ENCODE assay signal across 30 mouse cellular contexts in genomic region chr13:114068421-114068820, GRCm38 (mm10).
"Had no signal": no experiment of that assay in that cellular context is flagged by ENCODE, and none has a peak within 500 bp of the region (broad histone marks: within the 10 kb centered on the region; RNA-seq: fewer than 3 reads in every experiment).

No protein-coding gene starts in this region.

- H3K36me3 ChIP-seq: limb, embryonic 10.5 days; limb, embryonic 12.5 days; limb, embryonic 13.5 days; limb, embryonic 15.5 days; liver, embryonic 12.5 days; liver, embryonic 13.5 days; liver, embryonic 15.5 days; lung, embryonic 15.5 days; midbrain, embryonic 10.5 days; midbrain, embryonic 12.5 days; midbrain, embryonic 13.5 days; midbrain, embryonic 15.5 days; neural tube, embryonic 12.5 days had no signal

- H3K9ac ChIP-seq: limb, embryonic 12.5 days; limb, embryonic 13.5 days; limb, embryonic 15.5 days; liver, embryonic 12.5 days; liver, embryonic 13.5 days; liver, embryonic 14.5 days; liver, embryonic 15.5 days; liver, postnatal 0 days; lung, embryonic 14.5 days; lung, embryonic 15.5 days; midbrain, embryonic 12.5 days; midbrain, embryonic 13.5 days; midbrain, embryonic 15.5 days; neural tube, embryonic 12.5 days had no signal

- H3K9me3 ChIP-seq: limb, embryonic 10.5 days; limb, embryonic 12.5 days; limb, embryonic 13.5 days; limb, embryonic 15.5 days; liver, embryonic 12.5 days; liver, embryonic 13.5 days; liver, embryonic 15.5 days; lung, embryonic 15.5 days; midbrain, embryonic 10.5 days; midbrain, embryonic 12.5 days; midbrain, embryonic 13.5 days; midbrain, embryonic 15.5 days; neural tube, embryonic 12.5 days had no signal

- H3K4me3 ChIP-seq: left cerebral cortex, adult 2 months; limb, embryonic 10.5 days; limb, embryonic 12.5 days; limb, embryonic 13.5 days; limb, embryonic 15.5 days; liver, embryonic 12.5 days; liver, embryonic 13.5 days; liver, embryonic 15.5 days; lung, embryonic 15.5 days; megakaryocyte, embryonic 14.5 days; midbrain, embryonic 10.5 days; midbrain, embryonic 12.5 days; midbrain, embryonic 13.5 days; midbrain, embryonic 15.5 days; myocyte; neural tube, embryonic 12.5 days had no signal

- H3K4me2 ChIP-seq: limb, embryonic 12.5 days; limb, embryonic 13.5 days; limb, embryonic 15.5 days; liver, embryonic 11.5 days; liver, embryonic 12.5 days; liver, embryonic 13.5 days; liver, embryonic 15.5 days; lung, embryonic 14.5 days; lung, embryonic 15.5 days; midbrain, embryonic 12.5 days; midbrain, embryonic 13.5 days; midbrain, embryonic 15.5 days; neural tube, embryonic 12.5 days had no signal

- H3K27me3 ChIP-seq: limb, embryonic 12.5 days; limb, embryonic 13.5 days; limb, embryonic 15.5 days; liver, embryonic 12.5 days; liver, embryonic 13.5 days; liver, embryonic 15.5 days; lung, embryonic 15.5 days; megakaryocyte, embryonic 14.5 days; midbrain, embryonic 12.5 days; midbrain, embryonic 13.5 days; midbrain, embryonic 15.5 days; neural tube, embryonic 12.5 days had no signal

- H3K4me1 ChIP-seq: limb, embryonic 10.5 days; limb, embryonic 12.5 days; limb, embryonic 13.5 days; limb, embryonic 15.5 days; liver, embryonic 12.5 days; liver, embryonic 13.5 days; liver, embryonic 15.5 days; lung, embryonic 15.5 days; megakaryocyte, embryonic 14.5 days; midbrain, embryonic 12.5 days; midbrain, embryonic 13.5 days; midbrain, embryonic 15.5 days; neural tube, embryonic 12.5 days had no signal

- H3K27ac ChIP-seq: left cerebral cortex, adult 2 months; limb, embryonic 10.5 days; limb, embryonic 12.5 days; limb, embryonic 13.5 days; limb, embryonic 15.5 days; liver, embryonic 12.5 days; liver, embryonic 13.5 days; liver, embryonic 14.5 days; liver, embryonic 15.5 days; lung, embryonic 15.5 days; macrophage; midbrain, embryonic 10.5 days; midbrain, embryonic 12.5 days; midbrain, embryonic 13.5 days; midbrain, embryonic 15.5 days; neural tube, embryonic 12.5 days had no signal

- DNase-seq: left cerebral cortex, postnatal 4 days; liver, embryonic 13.5 days; liver, postnatal 0 days; lung, adult 18-20 months; lung, adult 2 months; lung, embryonic 14.5 days; lung, postnatal 10 days; lung, postnatal 14 days; lung, postnatal 36 days; lung, postnatal 4 days had no signal

- ATAC-seq: liver, embryonic 12.5 days; liver, postnatal 0 days; lung, postnatal 0 days; midbrain, embryonic 13.5 days; midbrain, embryonic 15.5 days; midbrain, embryonic 16.5 days had no signal
